Mouse (Mus musculus) lung, adult 2 months (tissue): ENCODE data around the gene Spred1. TPM values are rescaled to one million over a fixed set of nuclear protein-coding genes. Genes with fewer than 3 reads are reported as not detected.

Experiments
- DNase-seq: peaks from one replicate; pipeline ENCODE4 v3.0.0; 2022
- H3K4me1 ChIP-seq: fragments of 200-500 bp; 2 replicates; pipeline ENCODE4 v1.6.1; 2011; ENCODE audit warnings: low read length; ENCODE audit not compliant: control insufficient read depth, insufficient read depth
- H3K4me3 ChIP-seq: fragments of 200-500 bp; replicated peaks from 2 replicates; pipeline ENCODE3; 2011; ENCODE audit warnings: low read depth, mild to moderate bottlenecking, control low read depth, low read length; ENCODE audit errors: extremely low read depth
- CTCF ChIP-seq: fragments of 200-500 bp; IDR thresholded peaks from 2 replicates; pipeline ENCODE4 v1.5.1; 2011; ENCODE audit warnings: mild to moderate bottlenecking, low read length, control low read depth; ENCODE audit not compliant: insufficient read depth
- POLR2A ChIP-seq: fragments of 200-500 bp; IDR thresholded peaks from 2 replicates; pipeline ENCODE4 v1.6.1; 2011; ENCODE audit warnings: low read depth, mild to moderate bottlenecking, control low read depth, low read length, borderline replicate concordance; ENCODE audit errors: extremely low read depth
- WGBS: fragments of 180-500 bp; shearing (Covaris S2); methylation state at CpG from one replicate; pipeline ENCODE4 v1.1.7; 2018; 5-methylcytosine and 5-hydroxymethylcytosine counted together
- polyA plus RNA-seq: library from polyadenylated mRNA; depleted of rRNA; stranded (reverse); fragments of >200 nt; gene quantifications from 2 replicates; pipeline ENCODE4 v1.2.3, GENCODE M21; 2012

Spred1 gene
- polyA plus RNA-seq, 1 experiment, result 8.4 TPM

DNA sequence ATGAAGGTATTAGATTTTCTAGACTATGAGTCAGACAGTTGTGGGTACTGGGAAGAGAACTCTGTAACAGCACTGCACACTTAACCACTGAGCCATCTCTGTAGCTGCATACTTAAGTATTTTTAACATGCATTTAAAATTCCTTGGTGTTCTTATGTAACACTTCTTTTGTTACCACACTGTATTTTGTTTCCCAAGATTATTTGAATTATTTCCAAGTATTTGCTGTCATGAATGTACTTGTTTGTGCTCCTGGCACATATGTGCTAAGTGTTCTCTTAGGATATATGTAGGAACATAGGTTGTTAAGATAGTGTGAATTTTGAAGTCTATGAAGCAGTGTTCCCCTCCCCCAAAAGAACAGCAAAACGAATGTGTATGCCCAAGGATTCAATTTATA is 10.7 kb downstream of the Spred1 start:
- Histone ChIP-seq H3K4me3 (no peak overlapping the region), H3K4me1 (peaks cover 9% of the 10 kb centered on the region)
- TF ChIP-seq POLR2A, result no peak
- no peak for TF ChIP-seq CTCF
- WGBS, result 50% methylated on average over 1 of the region's 1 CpGs
- DNase-seq, result no peak

GRCm38 (mm10) chr2:117133541-117133940 is 12.4 kb downstream of the Spred1 start:
- Histone ChIP-seq H3K4me1 (peaks cover 5% of the 10 kb centered on the region), H3K4me3 (no peak overlapping the region)
- no peak for DNase-seq
- 66% methylated on average over 2 of the region's 2 CpGs for WGBS
- no peak for TF ChIP-seq CTCF
- TF ChIP-seq POLR2A, result no peak

DNA sequence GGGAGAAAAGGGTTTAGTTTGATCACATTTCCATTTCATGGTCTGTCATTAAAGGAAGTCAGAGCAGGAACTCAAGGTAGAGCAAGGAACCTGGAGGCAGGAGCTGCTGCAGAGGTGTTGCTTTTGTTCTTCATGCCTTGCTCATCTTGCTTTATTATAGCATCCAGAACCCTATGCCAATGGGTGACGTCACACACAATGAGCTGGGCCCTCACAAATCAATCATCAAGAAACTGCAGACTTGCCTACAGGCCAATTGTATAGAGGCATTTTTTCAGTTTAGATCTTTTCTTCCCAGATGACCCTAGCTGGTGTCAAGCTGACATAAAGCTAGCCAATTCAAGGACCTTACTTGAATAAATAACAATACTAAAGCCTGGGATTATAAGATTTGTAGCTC is 16.6 kb downstream of the Spred1 start:
- no peak for TF ChIP-seq CTCF
- DNase-seq, result no peak
- H3K4me3 ChIP-seq, result no peak overlapping the region
- 43% methylated on average over 1 of the region's 1 CpGs for WGBS
- H3K4me1 ChIP-seq, result peaks cover 11% of the 10 kb centered on the region

DNA sequence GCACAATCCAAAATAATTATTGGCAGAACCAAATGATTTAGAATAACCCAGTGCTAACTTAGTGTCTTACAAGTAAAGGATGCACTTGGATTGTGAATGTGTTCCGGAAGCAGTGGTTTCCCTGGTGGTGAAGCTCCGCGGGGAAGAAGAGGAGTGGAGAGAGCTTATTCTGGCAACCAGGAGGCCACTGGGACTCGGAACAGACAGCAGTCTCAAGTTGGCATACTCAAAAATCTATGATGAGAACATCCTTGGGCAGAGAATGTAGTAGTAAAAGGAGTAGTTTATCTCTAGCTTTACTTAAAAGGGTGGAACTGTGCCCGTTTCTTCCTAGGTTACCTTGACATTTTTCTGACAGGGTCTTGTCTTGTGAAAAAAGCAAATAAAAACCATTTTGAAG is 17.8 kb downstream of the Spred1 start:
- TF ChIP-seq CTCF (no peak), POLR2A (no peak)
- 63% methylated on average over 5 of the region's 5 CpGs for WGBS
- H3K4me3 ChIP-seq, result no peak overlapping the region
- H3K4me1 ChIP-seq, result peaks cover 11% of the 10 kb centered on the region
- DNase-seq, result no peak

DNA sequence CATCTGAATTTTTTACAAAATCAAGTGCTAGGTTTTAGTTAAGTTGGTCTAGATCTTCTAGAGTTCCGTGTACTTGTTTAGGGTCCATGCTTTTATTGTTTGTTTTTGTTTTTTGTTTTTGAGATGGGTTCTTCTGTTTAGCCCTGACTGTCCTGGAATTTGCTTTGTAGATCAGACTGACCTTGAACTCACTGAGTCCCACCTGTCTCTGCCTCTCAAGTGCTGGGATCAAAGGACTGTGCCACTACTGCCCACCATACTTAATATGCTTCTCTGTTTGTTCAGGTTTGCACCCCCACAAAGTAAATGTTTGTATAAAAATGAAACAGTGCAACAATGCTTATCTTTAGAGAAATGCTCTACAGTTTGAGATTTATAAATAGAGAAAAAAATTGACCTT is 18.8 kb downstream of the Spred1 start:
- H3K4me1 ChIP-seq, result peaks cover 11% of the 10 kb centered on the region
- 69% methylated on average over 1 of the region's 1 CpGs for WGBS
- no peak for DNase-seq
- H3K4me3 ChIP-seq, result no peak overlapping the region
- TF ChIP-seq POLR2A (no peak), CTCF (no peak)

DNA sequence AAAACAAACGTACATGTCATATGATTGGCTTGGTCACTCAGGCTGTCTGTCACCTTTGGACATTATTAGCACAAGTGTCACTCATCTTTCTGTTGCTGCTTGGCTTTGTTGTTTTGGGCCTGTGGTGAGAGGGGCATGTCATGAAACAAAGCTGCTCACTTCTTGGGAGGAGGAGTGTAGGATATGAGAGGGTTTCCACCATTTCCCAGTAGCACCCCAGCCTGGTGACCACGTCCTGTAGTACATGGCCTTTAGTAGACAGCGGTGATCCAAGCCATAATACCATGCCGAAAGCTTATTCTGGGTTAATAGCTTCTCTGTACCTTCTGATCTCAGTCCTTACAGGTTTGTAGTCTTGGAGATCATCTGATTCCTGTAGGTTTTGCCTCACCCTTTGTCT is 21.9 kb downstream of the Spred1 start:
- Histone ChIP-seq H3K4me1 (peaks cover 14% of the 10 kb centered on the region), H3K4me3 (no peak overlapping the region)
- TF ChIP-seq CTCF, result no peak
- TF ChIP-seq POLR2A, result no peak
- no peak for DNase-seq
- 79% methylated on average over 4 of the region's 4 CpGs for WGBS

GRCm38 (mm10) chr2:117146026-117146425 is 24.9 kb downstream of the Spred1 start:
- 56% methylated on average over 2 of the region's 2 CpGs for WGBS
- Histone ChIP-seq H3K4me1 (peaks cover 12% of the 10 kb centered on the region), H3K4me3 (no peak overlapping the region)
- DNase-seq, result no peak
- no peak for TF ChIP-seq CTCF
- no peak for TF ChIP-seq POLR2A

- H3K4me3 ChIP-seq, result no peak overlapping the region
- 66% methylated on average over 3 of the region's 3 CpGs for WGBS
- TF ChIP-seq CTCF, result no peak
- no peak for TF ChIP-seq POLR2A
- DNase-seq, result no peak
- peaks cover 10% of the 10 kb centered on the region for H3K4me1 ChIP-seq
These were observed 25.4 kb downstream of the Spred1 start for GRCm38 (mm10) chr2:117146617-117147016.

DNA sequence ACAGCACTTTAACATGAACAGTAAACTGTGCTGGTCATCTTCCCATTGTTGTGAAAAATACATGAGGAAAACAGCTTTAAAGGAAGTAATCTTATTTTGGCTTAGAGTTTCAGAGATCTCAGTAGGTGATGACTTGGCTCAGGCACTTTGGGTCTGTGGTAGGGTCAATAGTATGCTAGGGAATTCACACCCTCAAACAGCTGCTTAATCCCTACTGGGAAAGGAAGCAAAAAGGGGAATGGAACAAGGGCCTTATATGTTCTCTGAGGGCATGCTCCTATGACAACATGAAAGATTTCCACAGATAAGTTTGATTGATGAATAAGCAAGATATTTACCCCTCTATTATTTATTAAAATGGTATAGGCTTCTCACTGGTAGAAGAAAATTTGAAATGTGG is 31.0 kb downstream of the Spred1 start:
- no peak overlapping the region for H3K4me3 ChIP-seq
- peaks cover 4% of the 10 kb centered on the region; the same call in 1 of the 2 replicates for H3K4me1 ChIP-seq
- no peak for DNase-seq
- TF ChIP-seq CTCF (no peak), POLR2A (no peak)

DNA sequence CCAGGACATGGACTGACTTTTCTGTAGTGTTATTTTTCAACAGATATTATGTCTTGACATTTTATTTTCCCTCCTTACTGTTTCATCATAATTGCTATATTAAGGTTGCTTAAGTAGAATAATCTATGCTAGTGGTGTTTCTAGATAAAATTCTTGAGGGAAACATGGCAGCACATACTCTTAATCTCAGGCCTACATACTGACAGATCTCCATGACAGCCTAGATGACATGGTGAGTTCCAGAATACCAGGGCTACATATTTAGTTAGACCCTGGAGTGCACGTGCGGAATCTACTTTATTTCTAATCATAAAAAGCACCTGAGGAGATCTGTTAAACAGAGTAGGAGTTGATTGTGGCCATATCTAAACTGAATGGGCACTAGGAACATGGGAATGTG is 47.2 kb downstream of the Spred1 start:
- Histone ChIP-seq H3K4me3 (no peak overlapping the region), H3K4me1 (peaks cover 2% of the 10 kb centered on the region; the same call in 1 of the 2 replicates)
- TF ChIP-seq POLR2A, result no peak
- TF ChIP-seq CTCF, result no peak
- DNase-seq, result no peak
- WGBS, result 85% methylated on average over 2 of the region's 2 CpGs

DNA sequence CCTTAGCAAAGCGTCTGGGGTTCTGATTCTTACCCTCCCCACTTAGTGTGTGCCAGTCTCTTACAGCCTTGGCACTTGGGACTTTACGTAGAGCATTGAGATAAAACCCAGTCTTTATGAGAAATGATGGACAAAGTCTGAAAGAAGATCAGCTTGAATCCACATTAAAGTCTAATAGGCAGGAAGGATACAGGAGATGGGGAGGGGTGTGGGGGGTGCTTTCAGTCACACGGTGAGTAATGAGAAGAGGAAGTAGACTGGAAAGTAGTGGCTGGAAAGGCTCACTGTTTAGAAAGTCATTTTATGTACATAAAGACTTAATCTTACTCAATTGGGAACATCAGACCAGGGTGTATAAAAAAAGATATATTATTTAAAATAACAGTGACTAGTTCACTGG is 47.9 kb downstream of the Spred1 start:
- 44% methylated on average over 3 of the region's 3 CpGs for WGBS
- peaks cover 2% of the 10 kb centered on the region; the same call in 1 of the 2 replicates for H3K4me1 ChIP-seq
- no peak for TF ChIP-seq CTCF
- no peak for TF ChIP-seq POLR2A
- H3K4me3 ChIP-seq, result no peak overlapping the region
- DNase-seq, result no peak

- H3K4me1 ChIP-seq, result peaks cover 2% of the 10 kb centered on the region; the same call in 1 of the 2 replicates
- TF ChIP-seq CTCF (no peak), POLR2A (no peak)
- H3K4me3 ChIP-seq, result no peak overlapping the region
- 69% methylated on average over 4 of the region's 4 CpGs for WGBS
- no peak for DNase-seq
These were observed 51.8 kb downstream of the Spred1 start for GRCm38 (mm10) chr2:117172981-117173380.
